Mouse (Mus musculus) liver, embryonic 11.5 days (tissue): Measurements from ENCODE around the gene Tfrc. TPM values are rescaled to one million over a fixed set of nuclear protein-coding genes. Genes with fewer than 3 reads are reported as not detected.

Experiments
- ATAC-seq: fragments of 200-750 bp; cut with Nextera tagmentation; replicated peaks from 2 replicates; pipeline ENCODE4 v1.8.0; 2017; ENCODE audit warnings: moderate number of reproducible peaks, mild to moderate bottlenecking, moderate TSS enrichment, moderate library complexity; ENCODE audit not compliant: low FRiP score
- DNase-seq: peaks from one replicate; pipeline ENCODE4 v3.0.0-alpha.2; 2017; ENCODE audit warnings: low spot score
- H3K27ac ChIP-seq: fragments of 300-500 bp; sonication (generic); 2 replicates; pipeline ENCODE4 v1.5.1; 2014; ENCODE audit warnings: mild to moderate bottlenecking, low read depth, low read length, control low read depth
- H3K27me3 ChIP-seq: fragments of 300-500 bp; sonication (generic); replicated peaks from 2 replicates; pipeline ENCODE4 v1.6.1; 2014; ENCODE audit warnings: low read length, mixed read lengths; ENCODE audit not compliant: control insufficient read depth, insufficient read depth
- H3K36me3 ChIP-seq: fragments of 300-500 bp; sonication (generic); 2 replicates; pipeline ENCODE4 v1.6.1; 2014; ENCODE audit warnings: mild to moderate bottlenecking, low read length, moderate library complexity, mixed read lengths; ENCODE audit not compliant: control insufficient read depth, insufficient read depth
- H3K4me1 ChIP-seq: fragments of 300-500 bp; sonication (generic); replicated peaks from 2 replicates; pipeline ENCODE4 v1.6.1; 2014; ENCODE audit warnings: low read length, mixed read lengths; ENCODE audit not compliant: control insufficient read depth, insufficient read depth
- H3K4me2 ChIP-seq: fragments of 300-500 bp; sonication (generic); 2 replicates; pipeline ENCODE4 v1.6.1; 2014; ENCODE audit warnings: mild to moderate bottlenecking, control low read depth, moderate library complexity
- H3K4me3 ChIP-seq: fragments of 300-500 bp; sonication (generic); 2 replicates; pipeline ENCODE4 v1.5.1; 2014; ENCODE audit warnings: low read depth, low read length, control low read depth
- H3K9ac ChIP-seq: fragments of 300-500 bp; sonication (generic); 2 replicates; pipeline ENCODE4 v1.6.1; 2014; ENCODE audit warnings: low read depth, low read length, control low read depth
- H3K9me3 ChIP-seq: fragments of 300-500 bp; sonication (generic); 2 replicates; pipeline ENCODE4 v1.6.1; 2016; ENCODE audit warnings: low read length, inconsistent platforms, mixed read lengths; ENCODE audit not compliant: control insufficient read depth
- WGBS: fragments of 180-500 bp; shearing (Covaris S2); extraction: QIAGEN DNeasy Blood & Tissue Kit; methylation state at CpG from one replicate; pipeline ENCODE4 v1.1.7; 2014; 5-methylcytosine and 5-hydroxymethylcytosine counted together
- polyA plus RNA-seq: library from polyadenylated mRNA; unstranded; fragments of >200 nt; fragmentation: Nextera tagmentation; extraction: Ambion mirVana; gene quantifications from 2 replicates; pipeline ENCODE4 v1.2.1, GENCODE M21; 2014

Tfrc gene
- polyA plus RNA-seq, 1 experiment from 2014 or later, result 220 TPM

GRCm38 (mm10) chr16:32628140-32628539 is 19.4 kb downstream of the Tfrc start:
- Histone ChIP-seq H3K4me2 (no peak overlapping the region), H3K27me3 (no peaks in the 10 kb centered on the region), H3K9me3 (no peaks in the 10 kb centered on the region), H3K4me1 (no peaks in the 10 kb centered on the region), H3K27ac (no peak overlapping the region), H3K36me3 (peaks cover 57% of the 10 kb centered on the region), H3K4me3 (no peak overlapping the region), H3K9ac (no peak overlapping the region)
- 92% methylated on average over 8 of the region's 8 CpGs for WGBS
- DNase-seq (peak; percentile 28), ATAC-seq (no peak)

- no peak overlapping the region for H3K27ac ChIP-seq
- H3K4me2 ChIP-seq, result no peak overlapping the region
- H3K27me3 ChIP-seq, result no peaks in the 10 kb centered on the region
- H3K36me3 ChIP-seq, result peaks cover 30% of the 10 kb centered on the region
- no peaks in the 10 kb centered on the region for H3K9me3 ChIP-seq
- no peak overlapping the region for H3K4me3 ChIP-seq
- ATAC-seq, result no peak
- WGBS, result 90% methylated on average over 4 of the region's 4 CpGs
- no peak overlapping the region for H3K9ac ChIP-seq
- no peaks in the 10 kb centered on the region for H3K4me1 ChIP-seq
- peak; percentile 18 for DNase-seq
Measured at GRCm38 (mm10) chr16:32632328-32632824, 23.7 kb downstream of the Tfrc start.

DNA sequence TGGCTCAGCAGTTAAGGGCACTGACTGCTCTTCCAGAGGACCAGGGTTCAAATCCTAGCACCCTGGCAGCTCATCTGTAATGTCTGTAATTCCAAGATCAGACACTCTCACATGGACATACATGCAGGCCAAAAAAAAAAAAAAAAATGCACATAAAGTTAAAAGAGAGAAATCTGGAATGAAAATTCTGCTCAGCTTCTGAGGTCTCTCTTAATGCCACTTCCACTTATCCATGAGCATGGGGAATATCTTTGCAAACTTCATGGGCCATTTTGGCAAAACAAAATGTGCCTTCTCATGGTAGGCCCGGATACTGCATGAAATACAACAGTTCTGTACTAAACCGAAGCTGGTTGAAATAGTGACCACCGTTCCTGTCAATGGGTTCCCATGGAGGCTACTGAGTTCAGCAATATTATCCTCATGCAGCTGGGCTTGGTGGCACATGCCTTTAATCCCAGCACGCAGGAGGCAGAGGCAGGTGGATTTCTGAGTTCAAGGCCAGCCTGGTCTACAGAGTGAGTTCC is 24.8 kb downstream of the Tfrc start:
- no peak overlapping the region for H3K4me2 ChIP-seq

GRCm38 (mm10) chr16:32634183-32634582 is 25.5 kb downstream of the Tfrc start:
- Histone ChIP-seq H3K4me1 (peaks cover 6% of the 10 kb centered on the region), H3K4me2 (no peak overlapping the region), H3K27ac (no peak overlapping the region), H3K4me3 (no peak overlapping the region), H3K36me3 (peaks cover 19% of the 10 kb centered on the region; the same call in 1 of the 2 replicates), H3K9me3 (no peaks in the 10 kb centered on the region), H3K9ac (no peak overlapping the region), H3K27me3 (no peaks in the 10 kb centered on the region)
- DNase-seq (peak; percentile 32), ATAC-seq (peak; percentile 44)
- 75% methylated on average over 5 of the region's 5 CpGs for WGBS

More for the DNA sequence above, 24.8 kb downstream of the Tfrc start:
- peaks cover 22% of the 10 kb centered on the region; the same call in 1 of the 2 replicates for H3K36me3 ChIP-seq
- H3K27ac ChIP-seq, result no peak overlapping the region
- DNase-seq, result peak; percentile 33
- peak; percentile 53 for ATAC-seq
- H3K27me3 ChIP-seq, result no peaks in the 10 kb centered on the region
- WGBS, result 87% methylated on average over 4 of the region's 4 CpGs
- no peak overlapping the region for H3K9ac ChIP-seq
- no peaks in the 10 kb centered on the region for H3K9me3 ChIP-seq
- peaks cover 4% of the 10 kb centered on the region for H3K4me1 ChIP-seq
- no peak overlapping the region for H3K4me3 ChIP-seq

- H3K27ac ChIP-seq, result no peak overlapping the region
- 76% methylated on average over 3 of the region's 3 CpGs for WGBS
- no peak for ATAC-seq
Measured at GRCm38 (mm10) chr16:32635314-32635713, 26.6 kb downstream of the Tfrc start.

GRCm38 (mm10) chr16:32636331-32636730 is 27.6 kb downstream of the Tfrc start:
- ATAC-seq (no peak), DNase-seq (no peak)
- Histone ChIP-seq H3K4me3 (no peak overlapping the region), H3K9me3 (no peaks in the 10 kb centered on the region), H3K9ac (no peak overlapping the region), H3K4me1 (peaks cover 6% of the 10 kb centered on the region), H3K27me3 (no peaks in the 10 kb centered on the region), H3K27ac (no peak overlapping the region), H3K4me2 (no peak overlapping the region), H3K36me3 (peaks cover 4% of the 10 kb centered on the region; the same call in 1 of the 2 replicates)
- 73% methylated on average over 3 of the region's 3 CpGs for WGBS

More at GRCm38 (mm10) chr16:32635314-32635713, 26.6 kb downstream of the Tfrc start:
- H3K9me3 ChIP-seq, result no peaks in the 10 kb centered on the region
- no peak overlapping the region for H3K4me3 ChIP-seq
- H3K36me3 ChIP-seq, result peaks cover 9% of the 10 kb centered on the region; the same call in 1 of the 2 replicates
- H3K27me3 ChIP-seq, result no peaks in the 10 kb centered on the region
- H3K9ac ChIP-seq, result no peak overlapping the region
- no peak for DNase-seq
- peaks cover 6% of the 10 kb centered on the region for H3K4me1 ChIP-seq
- no peak overlapping the region for H3K4me2 ChIP-seq

GRCm38 (mm10) chr16:32636871-32637521 is 28.3 kb downstream of the Tfrc start:
- Histone ChIP-seq H3K4me3 (no peak overlapping the region), H3K36me3 (peaks cover 3% of the 10 kb centered on the region; the same call in 1 of the 2 replicates), H3K9me3 (no peaks in the 10 kb centered on the region), H3K9ac (no peak overlapping the region), H3K27me3 (no peaks in the 10 kb centered on the region), H3K4me1 (peaks cover 6% of the 10 kb centered on the region), H3K27ac (no peak overlapping the region), H3K4me2 (no peak overlapping the region)
- DNase-seq, result peak; percentile 24
- WGBS, result 36% methylated on average over 6 of the region's 6 CpGs
- ATAC-seq, result no peak

- 9% methylated on average over 8 of the region's 8 CpGs for WGBS
- Histone ChIP-seq H3K9me3 (no peaks in the 10 kb centered on the region), H3K27me3 (no peaks in the 10 kb centered on the region), H3K9ac (no peak overlapping the region), H3K4me1 (peaks cover 9% of the 10 kb centered on the region), H3K36me3 (no peaks in the 10 kb centered on the region), H3K27ac (no peak overlapping the region), H3K4me2 (no peak overlapping the region), H3K4me3 (no peak overlapping the region)
- DNase-seq (peak; percentile 77), ATAC-seq (peak; percentile 64)
Measured at GRCm38 (mm10) chr16:32638476-32638875, 29.8 kb downstream of the Tfrc start.

DNA sequence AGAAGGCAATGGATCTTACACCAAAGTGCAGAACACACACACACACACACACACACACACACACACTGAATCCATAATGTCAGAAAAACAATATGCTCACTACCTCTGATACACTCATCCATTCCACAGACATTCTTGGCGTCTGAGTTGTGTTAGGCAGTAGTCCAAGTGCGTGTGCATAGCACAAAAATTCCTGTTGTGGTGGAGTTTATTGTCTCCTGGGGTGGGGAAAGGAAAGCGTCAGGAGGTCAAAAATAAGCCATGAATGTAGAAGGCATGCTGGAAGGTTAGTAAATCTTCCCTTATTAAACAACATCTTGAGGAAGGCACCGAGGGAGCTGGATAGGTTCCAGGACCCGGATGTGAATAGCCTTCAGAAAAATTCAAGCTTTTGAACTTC is 31.4 kb downstream of the Tfrc start:
- Histone ChIP-seq H3K36me3 (no peaks in the 10 kb centered on the region), H3K4me1 (peaks cover 16% of the 10 kb centered on the region), H3K27me3 (no peaks in the 10 kb centered on the region), H3K27ac (no peak overlapping the region), H3K9me3 (no peaks in the 10 kb centered on the region), H3K4me2 (no peak overlapping the region), H3K9ac (no peak overlapping the region), H3K4me3 (no peak overlapping the region)
- DNase-seq (no peak), ATAC-seq (no peak)
- 89% methylated on average over 5 of the region's 5 CpGs for WGBS
